Mouse (Mus musculus): ENCODE data around the gene Myo1e.

DNA sequence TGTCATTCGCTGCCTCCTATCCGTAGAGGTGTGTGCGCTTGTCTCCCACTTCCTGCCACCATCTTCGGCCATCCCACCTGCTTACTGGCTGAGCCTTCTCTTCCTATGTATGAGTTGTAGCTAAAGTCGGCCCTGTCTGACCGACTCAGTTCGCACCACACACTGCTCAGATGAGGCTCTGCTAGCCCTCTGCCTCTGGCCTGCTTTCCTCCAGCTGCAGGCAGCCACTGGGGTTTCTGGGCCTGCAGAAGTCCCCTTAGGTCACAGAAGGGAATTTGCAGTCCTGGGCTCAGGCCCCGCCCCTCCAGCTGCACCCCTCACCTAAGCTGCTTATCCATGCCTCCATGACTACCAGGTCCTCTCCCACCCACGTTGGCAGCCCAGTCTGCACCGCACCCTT lies 39.3 kb downstream of the Myo1e start:
- no peak for TF ChIP-seq CTCF (IDR thresholded peaks at IDR 0.05; ENCODE audit: extremely low read depth, insufficient read depth, low read length)
- TF ChIP-seq POLR2A (IDR thresholded peaks at IDR 0.05; ENCODE audit: extremely low read depth, insufficient read depth, low read length), result no peak
